23 mouse cellular contexts compared by ENCODE assay signal in genomic region chr5:115070457-115070856, GRCm38 (mm10). TPM values are rescaled to one million over a fixed set of nuclear protein-coding genes. Genes with fewer than 3 reads are reported as not detected.
DNase-seq lines count a peak whose midpoint lies in the region; ATAC-seq and TF ChIP-seq lines count a peak whose summit lies in the region.
"Had no signal": no experiment of that assay in that cellular context is flagged by ENCODE, and none has a peak within 500 bp of the region (broad histone marks: within the 10 kb centered on the region; RNA-seq: fewer than 3 reads in every experiment).

No protein-coding gene starts in this region.

- 0 out of 2 replicates have a peak overlapping the region, but pooled peaks have one; percentile 56 for H3K27ac ChIP-seq in kidney, embryonic 16.5 days (ENCODE audit: low read length)
- peak overlapping the region; percentile 96 for H3K27ac ChIP-seq in liver, embryonic 12.5 days
- H3K27ac ChIP-seq: heart, adult 2 months; midbrain, embryonic 13.5 days had no signal

- H3K9ac ChIP-seq in kidney, embryonic 16.5 days (replicated peaks; ENCODE audit: low read length), result no peak overlapping the region
- H3K9ac ChIP-seq in liver, embryonic 12.5 days, result peak overlapping the region; percentile 62
- H3K9ac ChIP-seq: forebrain, postnatal 0 days; midbrain, embryonic 13.5 days had no signal

- H3K9me3 ChIP-seq in kidney, embryonic 16.5 days (ENCODE audit: low read length), result no peaks in the 10 kb centered on the region
- H3K9me3 ChIP-seq in liver, embryonic 12.5 days (replicated peaks), result no peaks in the 10 kb centered on the region
- H3K9me3 ChIP-seq: midbrain, embryonic 13.5 days had no signal

- H3K4me2 ChIP-seq in kidney, embryonic 16.5 days (replicated peaks; ENCODE audit: low read depth, low read length), result no peak overlapping the region
- H3K4me2 ChIP-seq in liver, embryonic 12.5 days, result peak overlapping the region; percentile 66
- peak overlapping the region; percentile 46 for H3K4me2 ChIP-seq in myocyte (ENCODE audit: low read depth)
- H3K4me2 ChIP-seq: midbrain, embryonic 13.5 days had no signal

- H3K4me1 ChIP-seq in kidney, embryonic 16.5 days (ENCODE audit: insufficient read depth, low read length), result peaks cover 37% of the 10 kb centered on the region
- peaks cover 98% of the 10 kb centered on the region for H3K4me1 ChIP-seq in liver, embryonic 12.5 days

- TF ChIP-seq POLR2A in myocyte (IDR thresholded peaks at IDR 0.05; ENCODE audit: insufficient read length, low read depth), result no peak

- WGBS in kidney, embryonic 16.5 days, result 97% methylated on average over 2 of the region's 2 CpGs
- WGBS in liver, embryonic 12.5 days (ENCODE audit: insufficient replicate concordance), result 62% methylated on average over 2 of the region's 2 CpGs

- no peak overlapping the region for H3ac ChIP-seq in myocyte (ENCODE audit: control insufficient read depth, insufficient read length)

- no peak for ATAC-seq in kidney, embryonic 16.5 days (ENCODE audit: low FRiP score, low TSS enrichment)
- peak; percentile 37 for ATAC-seq in liver, embryonic 12.5 days
- ATAC-seq: forebrain, postnatal 0 days; midbrain, embryonic 13.5 days had no signal

- DNase-seq in kidney, adult 11 months, result no peak
- DNase-seq in c-Kit-negative CD71-positive TER-119-positive erythroid progenitor cells, embryonic 14.5 days (ENCODE audit: low read depth, low spot score), result peak; percentile 47
- DNase-seq in urinary bladder, postnatal 25 days (ENCODE audit: low spot score), result no peak
- DNase-seq in layer of hippocampus, adult 18-20 months (ENCODE audit: low spot score in 2 of 2), result no peak
- DNase-seq: adrenal gland, postnatal 10 days; cerebellum, adult 9-11 months; forebrain, postnatal 0 days; gastrocnemius, postnatal 36 days; heart, adult 2 months; kidney, postnatal 10 days; left cerebral cortex, postnatal 4 days; lung, adult 2 months; lung, postnatal 14 days had no signal

- H3K36me3 ChIP-seq in kidney, embryonic 16.5 days (ENCODE audit: insufficient read depth, low read length), result peaks cover 3% of the 10 kb centered on the region
- H3K36me3 ChIP-seq in liver, embryonic 12.5 days, result peaks cover 15% of the 10 kb centered on the region
- H3K36me3 ChIP-seq in myocyte (ENCODE audit: control insufficient read depth, insufficient read depth), result no peaks in the 10 kb centered on the region

- no peak overlapping the region for H3K4me3 ChIP-seq in kidney, embryonic 16.5 days (ENCODE audit: low read length)
- H3K4me3 ChIP-seq in liver, embryonic 12.5 days, result no peak overlapping the region
- no peak overlapping the region for H3K4me3 ChIP-seq in myocyte
- H3K4me3 ChIP-seq: heart, adult 2 months; midbrain, embryonic 13.5 days had no signal

- no peaks in the 10 kb centered on the region for H3K27me3 ChIP-seq in kidney, embryonic 16.5 days (ENCODE audit: insufficient read depth, low read length)
- H3K27me3 ChIP-seq in liver, embryonic 12.5 days (replicated peaks), result no peaks in the 10 kb centered on the region
- no peaks in the 10 kb centered on the region for H3K27me3 ChIP-seq in myocyte (ENCODE audit: control insufficient read depth, insufficient read depth, insufficient read length)
- H3K27me3 ChIP-seq: midbrain, embryonic 13.5 days had no signal

- H3K79me2 ChIP-seq in myocyte (ENCODE audit: control insufficient read depth, insufficient read depth), result peaks cover 59% of the 10 kb centered on the region

TF ChIP-seq in myocyte, 11 proteins besides CTCF, POLR2A, EP300 and RAD21:
- no peak for TF ChIP-seq MYOG (IDR thresholded peaks at IDR 0.05; ENCODE audit: control insufficient read depth in 1 of 3, insufficient read depth in 1 of 3, insufficient read length in 2 of 3, low read depth in 2 of 3)
- TF ChIP-seq USF1 (IDR thresholded peaks at IDR 0.05; ENCODE audit: low read depth), result no peak
- TF ChIP-seq CEBPB (IDR thresholded peaks at IDR 0.05; ENCODE audit: insufficient read depth, poor library complexity, severe bottlenecking), result no peak
- TF ChIP-seq POLR2AphosphoS2 (IDR thresholded peaks at IDR 0.05; ENCODE audit: insufficient read length, low read depth), result no peak
- no peak for TF ChIP-seq E2F4 (IDR thresholded peaks at IDR 0.05; ENCODE audit: insufficient read depth)
- no peak for TF ChIP-seq MAX (IDR thresholded peaks at IDR 0.05; ENCODE audit: low read depth)
- no peak for TF ChIP-seq REST (IDR thresholded peaks at IDR 0.05; ENCODE audit: insufficient read depth, insufficient read length)
- no peak for TF ChIP-seq SRF (IDR thresholded peaks at IDR 0.05; ENCODE audit: control insufficient read depth, insufficient read length, low read depth)
- no peak for TF ChIP-seq TCF12 (IDR thresholded peaks at IDR 0.05; ENCODE audit: insufficient read depth, poor library complexity, severe bottlenecking)
- no peak for TF ChIP-seq MYOD1 (IDR thresholded peaks at IDR 0.05; ENCODE audit: control insufficient read depth in 1 of 3, insufficient read length in 2 of 3, low read depth in 2 of 3)

RNA-seq across cellular contexts. Expression of gene Gm10401, which starts 27.6 kb away (rescaled TPM):
- polyA plus RNA-seq in kidney, embryonic 16.5 days (2015; fragmentation: Nextera tagmentation; extraction: Ambion mirVana), result 28.2 and 34.7 TPM in 2 replicates
- polyA plus RNA-seq in liver, embryonic 12.5 days (2016; fragmentation: Nextera tagmentation; extraction: Ambion mirVana), result 12.2 and 15.1 TPM in 2 replicates
- 4.4 TPM for polyA plus RNA-seq in myocyte (2012; fragmentation: generic; extraction: Trizol)
- not detected for total RNA-seq in layer of hippocampus, adult 18-20 months (2021)
- total RNA-seq: adrenal gland, postnatal 10 days; forebrain, postnatal 0 days; gastrocnemius, postnatal 36 days; heart, adult 2 months; layer of hippocampus, postnatal 14 days; left cerebral cortex, adult 8-10 months; left cerebral cortex, postnatal 4 days; megakaryocyte progenitor cell, adult 5-6 weeks; monocyte, adult 5-6 weeks had no signal
- polyA plus RNA-seq: heart, adult 2 months; kidney, adult 2 months; lung, adult 2 months; small intestine, adult 2 months had no signal

RNA-seq across cellular contexts. Expression of gene Acads, which starts 48.7 kb away (rescaled TPM):
- polyA plus RNA-seq in kidney, embryonic 16.5 days (2015; fragmentation: Nextera tagmentation; extraction: Ambion mirVana), result 98.1 and 106 TPM in 2 replicates
- polyA plus RNA-seq in liver, embryonic 12.5 days (2016; fragmentation: Nextera tagmentation; extraction: Ambion mirVana), result 43.9 and 51.1 TPM in 2 replicates
- polyA plus RNA-seq in myocyte (2012; fragmentation: generic; extraction: Trizol), result 82.1 TPM
- total RNA-seq in layer of hippocampus, adult 18-20 months (2021), result 1 to 10 TPM; 7.5 to 8.1 TPM

RNA-seq across cellular contexts. Expression of gene Sppl3, which starts 59.5 kb away (rescaled TPM):
- polyA plus RNA-seq in kidney, embryonic 16.5 days (2015; fragmentation: Nextera tagmentation; extraction: Ambion mirVana), result 12.3 and 13.6 TPM in 2 replicates
- 19.3 and 23.7 TPM in 2 replicates for polyA plus RNA-seq in liver, embryonic 12.5 days (2016; fragmentation: Nextera tagmentation; extraction: Ambion mirVana)
- 24.9 TPM for polyA plus RNA-seq in myocyte (2012; fragmentation: generic; extraction: Trizol)
- 10 to 100 TPM; 76.9 to 77.9 TPM for total RNA-seq in layer of hippocampus, adult 18-20 months (2021)
